Mouse (Mus musculus): ENCODE data around the gene Dao. TPM values are rescaled to one million over a fixed set of nuclear protein-coding genes. Genes with fewer than 3 reads are reported as not detected.

Dao gene
- polyA plus RNA-seq, 1 experiment from 2014 or later, result 0.15 TPM

GRCm38 (mm10) chr5:113999382-113999781 lies 4.1 kb upstream of the Dao start:
- DNase-seq (ENCODE audit: low spot score) (peak; percentile 41), ATAC-seq (ENCODE audit: low FRiP score, low TSS enrichment) (peak; percentile 81)
- Histone ChIP-seq H3K27me3 (ENCODE audit: control insufficient read depth, insufficient read depth, low read length) (no peaks in the 10 kb centered on the region), H3K4me1 (replicated peaks; ENCODE audit: control insufficient read depth, insufficient read depth) (0 out of 2 replicates have a peak, but pooled peaks cover under 1% of the 10 kb centered on the region), H3K27ac (replicated peaks) (no peak overlapping the region), H3K4me2 (replicated peaks; ENCODE audit: low read depth) (no peak overlapping the region), H3K9ac (ENCODE audit: low read length) (no peak overlapping the region), H3K4me3 (ENCODE audit: low read depth, low read length) (no peak overlapping the region), H3K36me3 (ENCODE audit: control insufficient read depth, insufficient read depth, low read length) (no peaks in the 10 kb centered on the region), H3K9me3 (ENCODE audit: control insufficient read depth, low read length) (no peaks in the 10 kb centered on the region)
- 46% methylated on average over 5 of the region's 5 CpGs for WGBS
- TF ChIP-seq CTCF (IDR thresholded peaks at IDR 0.05; ENCODE audit: low read depth) (no peak), EP300 (optimal IDR thresholded peaks at IDR 0.05) (no peak)

DNA sequence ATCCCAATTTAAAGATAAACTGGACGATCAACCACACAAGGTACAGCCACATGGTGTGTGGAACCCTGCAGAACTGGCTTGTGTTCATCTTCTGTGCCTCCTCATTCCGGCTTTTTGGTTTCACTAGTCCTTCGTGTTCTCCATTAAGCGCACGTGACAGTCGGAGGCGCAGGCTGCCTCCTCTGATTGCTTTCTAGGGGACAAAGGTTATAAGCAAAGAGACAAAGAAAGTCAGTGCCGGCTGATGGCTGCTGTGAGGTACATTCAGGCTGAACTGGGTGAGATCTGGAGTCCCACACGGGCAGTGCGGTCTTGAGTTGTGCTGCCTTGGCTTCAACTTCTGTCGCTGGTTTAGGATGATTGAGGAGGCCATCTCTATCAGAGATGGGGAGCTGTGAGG lies 1.1 kb downstream of the Dao start:
- TF ChIP-seq CTCF (IDR thresholded peaks at IDR 0.05; ENCODE audit: low read depth) (no peak), EP300 (optimal IDR thresholded peaks at IDR 0.05) (no peak)
- H3K4me1 ChIP-seq (replicated peaks; ENCODE audit: control insufficient read depth, insufficient read depth), result no peaks in the 10 kb centered on the region
- no peak overlapping the region for H3K4me2 ChIP-seq (replicated peaks; ENCODE audit: low read depth)
- DNase-seq (ENCODE audit: low spot score) (no peak), ATAC-seq (ENCODE audit: low FRiP score, low TSS enrichment) (no peak)
- no peaks in the 10 kb centered on the region for H3K27me3 ChIP-seq (ENCODE audit: control insufficient read depth, insufficient read depth, low read length)
- no peak overlapping the region for H3K4me3 ChIP-seq (ENCODE audit: low read depth, low read length)
- H3K36me3 ChIP-seq (ENCODE audit: control insufficient read depth, insufficient read depth, low read length), result no peaks in the 10 kb centered on the region
- WGBS, result 68% methylated on average over 11 of the region's 11 CpGs
- H3K27ac ChIP-seq (replicated peaks), result no peak overlapping the region
- no peak overlapping the region for H3K9ac ChIP-seq (ENCODE audit: low read length)
- H3K9me3 ChIP-seq (ENCODE audit: control insufficient read depth, low read length), result no peaks in the 10 kb centered on the region

DNA sequence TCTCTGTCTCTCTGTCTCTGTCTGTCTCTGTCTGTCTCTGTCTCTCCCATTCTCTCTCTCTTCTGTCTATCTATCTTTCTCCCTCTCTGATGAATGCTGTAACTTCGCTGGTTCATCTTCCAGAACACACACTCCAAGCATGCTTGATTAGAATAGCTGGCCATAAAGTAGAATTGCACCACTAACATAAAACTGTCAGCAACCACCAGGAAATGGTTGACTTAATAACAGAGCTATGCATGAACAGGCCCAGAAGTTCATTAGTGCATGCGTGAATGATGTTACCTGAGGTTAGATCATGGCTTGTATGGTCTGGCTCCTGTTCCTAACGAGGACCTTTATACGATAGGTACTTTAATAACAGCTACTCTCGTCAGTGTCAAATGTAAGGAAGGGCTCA lies 1.6 kb downstream of the Dao start:
- no peak overlapping the region for H3K4me3 ChIP-seq (ENCODE audit: low read depth, low read length)
- H3K4me1 ChIP-seq (replicated peaks; ENCODE audit: control insufficient read depth, insufficient read depth), result no peaks in the 10 kb centered on the region
- no peak overlapping the region for H3K4me2 ChIP-seq (replicated peaks; ENCODE audit: low read depth)
- TF ChIP-seq CTCF (IDR thresholded peaks at IDR 0.05; ENCODE audit: low read depth) (no peak), EP300 (optimal IDR thresholded peaks at IDR 0.05) (no peak)
- no peaks in the 10 kb centered on the region for H3K9me3 ChIP-seq (ENCODE audit: control insufficient read depth, low read length)
- 86% methylated on average over 5 of the region's 5 CpGs for WGBS
- H3K27me3 ChIP-seq (ENCODE audit: control insufficient read depth, insufficient read depth, low read length), result no peaks in the 10 kb centered on the region
- H3K27ac ChIP-seq (replicated peaks), result no peak overlapping the region
- H3K36me3 ChIP-seq (ENCODE audit: control insufficient read depth, insufficient read depth, low read length), result no peaks in the 10 kb centered on the region
- DNase-seq (ENCODE audit: low spot score), result no peak
- ATAC-seq (ENCODE audit: low FRiP score, low TSS enrichment), result no peak
- H3K9ac ChIP-seq (ENCODE audit: low read length), result no peak overlapping the region

- 65% methylated on average over 4 of the region's 4 CpGs for WGBS
- Histone ChIP-seq H3K4me3 (ENCODE audit: low read depth, low read length) (no peak overlapping the region), H3K4me1 (replicated peaks; ENCODE audit: control insufficient read depth, insufficient read depth) (no peaks in the 10 kb centered on the region), H3K27me3 (ENCODE audit: control insufficient read depth, insufficient read depth, low read length) (no peaks in the 10 kb centered on the region), H3K9ac (ENCODE audit: low read length) (no peak overlapping the region), H3K9me3 (ENCODE audit: control insufficient read depth, low read length) (no peaks in the 10 kb centered on the region), H3K36me3 (ENCODE audit: control insufficient read depth, insufficient read depth, low read length) (no peaks in the 10 kb centered on the region), H3K27ac (replicated peaks) (no peak overlapping the region), H3K4me2 (replicated peaks; ENCODE audit: low read depth) (no peak overlapping the region)
- ATAC-seq (ENCODE audit: low FRiP score, low TSS enrichment) (no peak), DNase-seq (ENCODE audit: low spot score) (no peak)
- TF ChIP-seq CTCF (IDR thresholded peaks at IDR 0.05; ENCODE audit: low read depth) (no peak), EP300 (optimal IDR thresholded peaks at IDR 0.05) (no peak)
These were observed 3.5 kb downstream of the Dao start for GRCm38 (mm10) chr5:114006974-114007373.

- ATAC-seq (ENCODE audit: low FRiP score, low TSS enrichment), result no peak
- Histone ChIP-seq H3K27me3 (ENCODE audit: control insufficient read depth, insufficient read depth, low read length) (no peaks in the 10 kb centered on the region), H3K9ac (ENCODE audit: low read length) (no peak overlapping the region), H3K4me1 (replicated peaks; ENCODE audit: control insufficient read depth, insufficient read depth) (no peaks in the 10 kb centered on the region), H3K36me3 (ENCODE audit: control insufficient read depth, insufficient read depth, low read length) (no peaks in the 10 kb centered on the region), H3K4me2 (replicated peaks; ENCODE audit: low read depth) (no peak overlapping the region), H3K27ac (replicated peaks) (no peak overlapping the region), H3K9me3 (ENCODE audit: control insufficient read depth, low read length) (no peaks in the 10 kb centered on the region), H3K4me3 (ENCODE audit: low read depth, low read length) (no peak overlapping the region)
- 83% methylated on average over 12 of the region's 12 CpGs for WGBS
- no peak for DNase-seq (ENCODE audit: low spot score)
- TF ChIP-seq CTCF (IDR thresholded peaks at IDR 0.05; ENCODE audit: low read depth) (no peak), EP300 (optimal IDR thresholded peaks at IDR 0.05) (no peak)
These were observed 4.4 kb downstream of the Dao start for GRCm38 (mm10) chr5:114007753-114008453.

GRCm38 (mm10) chr5:114009049-114009448 lies 5.5 kb downstream of the Dao start:
- Histone ChIP-seq H3K4me2 (replicated peaks; ENCODE audit: low read depth) (no peak overlapping the region), H3K27me3 (ENCODE audit: control insufficient read depth, insufficient read depth, low read length) (no peaks in the 10 kb centered on the region), H3K27ac (replicated peaks) (no peak overlapping the region), H3K9me3 (ENCODE audit: control insufficient read depth, low read length) (no peaks in the 10 kb centered on the region), H3K4me1 (replicated peaks; ENCODE audit: control insufficient read depth, insufficient read depth) (no peaks in the 10 kb centered on the region), H3K9ac (ENCODE audit: low read length) (no peak overlapping the region), H3K36me3 (ENCODE audit: control insufficient read depth, insufficient read depth, low read length) (no peaks in the 10 kb centered on the region), H3K4me3 (ENCODE audit: low read depth, low read length) (no peak overlapping the region)
- DNase-seq (ENCODE audit: low spot score) (no peak), ATAC-seq (ENCODE audit: low FRiP score, low TSS enrichment) (no peak)
- no peak for TF ChIP-seq CTCF (IDR thresholded peaks at IDR 0.05; ENCODE audit: low read depth)
- no peak for TF ChIP-seq EP300 (optimal IDR thresholded peaks at IDR 0.05)
- WGBS, result 58% methylated on average over 4 of the region's 4 CpGs
